Mouse (Mus musculus) lung, postnatal 36 days (tissue): Measurements from ENCODE around the gene Magi2.

Source experiments
- DNase-seq: peaks from one replicate; pipeline ENCODE4 v3.0.0; 2022; ENCODE audit warnings: mixed read lengths

The Magi2 gene

GRCm38 (mm10) chr5:20087083-20087482 is 860.2 kb downstream of the Magi2 start:
- DNase-seq: no peak

GRCm38 (mm10) chr5:20103869-20104268 is 877.0 kb downstream of the Magi2 start:
- no peak for DNase-seq

- no peak for DNase-seq
Observed at GRCm38 (mm10) chr5:20104496-20104895, 877.7 kb downstream of the Magi2 start.

DNA sequence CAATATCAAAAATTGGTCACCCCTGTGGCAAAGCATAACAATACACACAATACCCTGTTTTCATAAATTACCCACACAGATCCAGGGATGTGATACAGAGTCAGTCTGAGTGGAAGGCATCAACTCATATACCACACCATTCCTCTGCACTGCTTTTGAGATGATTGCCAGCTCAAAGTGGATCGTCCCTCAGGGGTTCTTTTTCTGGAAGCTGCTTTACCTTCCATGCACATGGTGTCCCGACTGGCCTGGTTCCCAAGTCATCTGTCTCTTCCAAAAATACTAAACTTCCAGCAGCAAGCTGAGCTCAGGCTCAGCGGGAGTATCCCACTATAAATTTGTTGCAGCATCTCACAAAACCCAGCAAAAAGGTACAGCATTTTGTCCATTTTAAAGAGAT is 882.7 kb downstream of the Magi2 start:
- DNase-seq: no peak

GRCm38 (mm10) chr5:20117156-20117555 is 890.3 kb downstream of the Magi2 start:
- DNase-seq: no peak

DNA sequence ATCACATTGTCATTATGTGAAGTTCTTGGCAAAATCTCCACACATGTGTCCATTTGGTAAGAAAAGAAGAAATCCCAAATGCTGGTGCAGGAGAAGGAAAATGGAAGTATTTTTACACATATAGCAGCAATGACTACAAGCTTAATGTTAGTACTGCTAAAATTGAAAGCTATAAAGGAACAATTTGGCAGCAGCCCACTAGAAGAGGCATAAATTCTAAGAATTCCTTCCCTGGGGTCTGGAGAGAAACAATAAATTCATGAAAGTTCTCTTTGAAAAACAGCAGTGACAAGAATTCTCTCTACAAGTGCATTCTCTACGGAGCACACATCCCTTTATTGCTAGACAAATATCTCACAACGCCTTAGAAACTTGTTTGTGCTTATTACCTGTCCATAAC is 913.4 kb downstream of the Magi2 start:
- DNase-seq: no peak

DNA sequence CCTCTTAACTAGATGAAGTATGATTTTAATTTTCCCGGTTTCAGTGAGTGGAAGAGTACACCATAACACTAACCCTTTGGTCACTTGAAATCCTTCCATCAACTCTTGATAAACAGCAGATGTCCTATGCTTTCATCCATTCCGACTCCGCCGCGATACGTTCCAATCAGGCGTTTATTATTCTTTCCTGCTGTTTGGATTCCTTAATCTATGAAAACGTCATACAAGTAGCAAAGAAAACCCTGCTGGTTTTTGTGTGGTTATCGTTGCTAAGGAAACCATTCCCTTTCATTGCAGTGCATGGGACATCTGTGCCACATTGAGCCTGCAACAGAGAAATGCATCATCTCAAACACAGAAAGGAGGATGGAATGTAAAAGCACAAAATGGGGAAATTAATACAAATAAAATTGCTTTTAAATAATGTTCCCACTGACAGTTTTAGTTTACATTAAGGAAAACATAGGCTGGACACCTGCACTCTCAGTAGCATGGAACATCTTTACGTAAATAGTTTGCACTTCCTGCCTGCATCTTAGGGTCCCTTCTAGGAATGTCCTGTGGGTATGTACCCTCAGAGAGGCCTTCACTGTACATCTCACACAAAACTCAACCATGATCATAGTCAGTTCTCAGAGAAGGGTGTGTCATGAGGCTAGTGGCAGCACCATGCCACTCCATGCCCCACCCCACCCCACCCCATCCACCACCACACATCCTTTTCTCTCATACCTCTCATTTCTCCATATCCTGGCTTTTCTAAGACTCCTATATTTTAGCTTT is 914.0 kb downstream of the Magi2 start:
- no peak for DNase-seq

- no peak for DNase-seq
Observed at GRCm38 (mm10) chr5:20153359-20154125, 926.7 kb downstream of the Magi2 start.

- no peak for DNase-seq
Observed at GRCm38 (mm10) chr5:20196765-20197164, 969.9 kb downstream of the Magi2 start.

GRCm38 (mm10) chr5:20197395-20197794 is 970.6 kb downstream of the Magi2 start:
- no peak for DNase-seq

DNA sequence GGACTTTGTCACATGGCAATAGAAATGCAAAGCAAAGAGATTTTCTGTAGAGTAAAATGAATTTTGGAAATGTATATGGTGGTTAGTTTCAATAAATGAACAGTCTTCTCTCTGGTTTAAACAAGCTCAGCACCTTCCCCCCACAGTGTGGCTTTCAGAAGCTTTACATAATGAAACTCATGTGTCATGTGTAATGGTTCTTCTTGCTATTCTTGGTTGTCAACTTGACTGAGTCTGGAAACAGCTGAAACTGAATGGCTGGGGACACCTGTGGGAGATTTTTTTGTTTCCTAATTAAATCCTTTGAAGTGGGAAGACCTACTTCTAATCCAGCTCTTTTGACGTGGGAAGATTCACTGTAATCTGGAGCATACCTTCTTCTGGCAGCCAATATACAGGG is 974.5 kb downstream of the Magi2 start:
- no peak for DNase-seq

GRCm38 (mm10) chr5:20208110-20208509 is 981.3 kb downstream of the Magi2 start:
- DNase-seq: no peak

DNA sequence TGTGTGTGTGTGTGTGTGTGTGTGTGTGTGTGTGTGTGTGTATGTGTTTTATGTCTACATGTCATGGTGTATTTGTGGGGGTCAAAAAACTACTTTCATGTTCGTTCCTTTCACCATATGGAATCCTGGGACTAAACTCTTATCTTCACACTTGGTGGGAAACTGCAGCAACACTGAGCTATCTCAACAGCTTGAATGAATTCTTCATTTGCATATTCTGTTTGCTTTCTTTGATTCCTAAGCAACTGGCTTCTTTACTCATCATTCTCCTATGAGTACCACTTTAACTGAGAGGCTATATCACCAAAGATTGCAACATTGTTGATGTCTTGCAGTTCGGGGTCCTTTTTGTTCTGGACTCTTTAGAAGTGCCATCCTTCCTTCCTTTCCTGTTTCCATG is 986.5 kb downstream of the Magi2 start:
- no peak for DNase-seq

DNA sequence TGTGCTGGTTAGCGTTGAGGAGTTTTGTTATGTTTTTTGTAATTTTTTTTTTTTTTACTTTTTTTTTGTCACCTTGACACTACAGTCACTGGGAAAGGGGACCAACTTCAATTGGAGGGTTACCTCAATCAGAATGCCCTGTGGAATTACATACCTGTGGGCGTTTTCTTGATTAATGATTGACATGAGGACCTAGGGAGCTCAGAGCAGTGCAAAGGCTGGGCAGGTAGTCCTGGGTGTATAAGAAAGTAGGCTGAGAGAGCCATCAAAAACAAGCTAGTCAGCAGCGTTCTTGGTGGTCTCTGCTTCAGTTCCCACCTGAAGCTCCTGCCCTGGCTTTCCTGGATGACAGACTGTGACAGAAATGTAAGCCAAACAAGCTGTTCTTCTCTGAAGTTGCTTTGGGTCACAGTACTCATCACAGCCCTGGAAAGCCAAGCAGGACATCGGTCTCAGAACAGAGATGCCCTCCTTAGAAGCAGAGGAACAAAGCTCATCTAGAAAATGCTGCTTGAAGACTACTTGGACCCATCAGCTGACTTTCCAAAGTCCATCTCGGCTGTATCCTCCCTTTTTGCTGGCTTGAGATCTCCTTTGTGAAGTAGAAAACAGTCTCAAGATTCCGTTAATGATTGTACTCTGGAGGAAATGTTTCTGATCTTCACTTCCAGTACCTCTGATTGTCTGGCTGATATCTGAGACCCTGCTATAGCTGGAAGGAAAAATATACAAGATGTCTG is 999.8 kb downstream of the Magi2 start:
- DNase-seq: no peak

GRCm38 (mm10) chr5:20227912-20228762 is 1001.3 kb downstream of the Magi2 start:
- DNase-seq: peak; percentile 45

GRCm38 (mm10) chr5:20231908-20232307 is 1005.1 kb downstream of the Magi2 start:
- no peak for DNase-seq

- no peak for DNase-seq
Observed at GRCm38 (mm10) chr5:20241523-20241922, 1014.7 kb downstream of the Magi2 start.

GRCm38 (mm10) chr5:20242496-20242895 is 1015.7 kb downstream of the Magi2 start:
- no peak for DNase-seq

- no peak for DNase-seq
Observed at GRCm38 (mm10) chr5:20249382-20249781, 1022.5 kb downstream of the Magi2 start.

- no peak for DNase-seq
Observed at GRCm38 (mm10) chr5:20251541-20251940, 1024.7 kb downstream of the Magi2 start.

GRCm38 (mm10) chr5:20256150-20256868 is 1029.5 kb downstream of the Magi2 start:
- DNase-seq: peak; percentile 46

DNA sequence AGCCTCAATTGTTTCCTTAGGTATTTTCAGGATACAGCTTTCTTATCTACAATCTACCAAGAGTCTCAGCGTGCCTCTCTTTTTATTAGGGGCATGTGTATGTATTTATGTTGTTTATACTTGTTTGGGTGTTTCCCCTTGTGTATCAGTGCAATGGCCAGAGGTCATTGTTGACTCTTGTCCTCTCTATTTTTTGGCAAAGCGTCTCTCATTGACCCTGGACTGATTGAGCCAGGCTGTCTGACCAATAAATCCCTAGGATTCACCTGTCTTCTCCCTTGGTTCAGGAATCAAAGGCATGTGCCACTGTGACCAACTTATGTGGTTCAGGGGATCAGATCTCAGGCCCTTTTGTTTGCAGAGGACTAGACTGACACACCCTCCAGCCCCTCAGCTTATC is 1030.1 kb downstream of the Magi2 start:
- no peak for DNase-seq
